ENCODE assay signal across 8 mouse cellular contexts in genomic region chr6:120914911-120915648, GRCm38 (mm10). TPM values are rescaled to one million over a fixed set of nuclear protein-coding genes. Genes with fewer than 3 reads are reported as not detected.
DNase-seq lines count a peak whose midpoint lies in the region; ATAC-seq and TF ChIP-seq lines count a peak whose summit lies in the region.

No protein-coding gene starts in this region.

- no peak overlapping the region for H3K27ac ChIP-seq in layer of hippocampus, adult 2 months
- no peak overlapping the region for H3K27ac ChIP-seq in liver, adult 2 months (replicated peaks; ENCODE audit: insufficient read depth, low read depth, low read length)

- H3K4me1 ChIP-seq in liver, adult 2 months (ENCODE audit: control insufficient read depth, insufficient read depth, low read length), result peaks cover 8% of the 10 kb centered on the region

- peaks cover 5% of the 10 kb centered on the region; the same call in 1 of the 2 replicates for H3K79me2 ChIP-seq in liver, adult 2 months (ENCODE audit: control insufficient read depth, insufficient read depth, low read length)

- TF ChIP-seq CTCF in layer of hippocampus, adult 2 months (conservative IDR thresholded peaks at IDR 0.05), result peak; percentile 64
- peak; percentile 60 for TF ChIP-seq CTCF in liver, adult 2 months (IDR thresholded peaks at IDR 0.05; ENCODE audit: low read depth, low read length)

- no peaks in the 10 kb centered on the region for H3K27me3 ChIP-seq in liver, adult 2 months (ENCODE audit: control insufficient read depth, insufficient read depth, low read length)

- ATAC-seq in activated CD4-positive, CD25-positive, alpha-beta regulatory T cell, adult 4 months, result peak; percentile 37
- ATAC-seq in monocyte, adult 5-6 weeks (replicated peaks; ENCODE audit: insufficient number of reproducible peaks, low FRiP score, low TSS enrichment, poor library complexity, severe bottlenecking), result peak; percentile 77

- no peak for DNase-seq in layer of hippocampus, adult 2 months (ENCODE audit: low spot score in 2 of 2)
- DNase-seq in layer of hippocampus, postnatal 14 days (ENCODE audit: low spot score in 2 of 2), result no peak
- DNase-seq in heart, postnatal 4 days, result peak; percentile 43
- peak; percentile 37 for DNase-seq in liver, adult 2 months (ENCODE audit: extremely low read depth, low read depth, low spot score)
- no peak for DNase-seq in urinary bladder, adult 2 months (ENCODE audit: low spot score)
- no peak for DNase-seq in adrenal gland, adult 8-10 months

- no peak overlapping the region for H3K9ac ChIP-seq in liver, adult 2 months (ENCODE audit: low read depth, low read length)

- no peak overlapping the region; the same call in 1 of the 2 replicates for H3K4me3 ChIP-seq in layer of hippocampus, adult 2 months
- no peak overlapping the region for H3K4me3 ChIP-seq in liver, adult 2 months (ENCODE audit: insufficient read depth, low read depth, low read length)

- TF ChIP-seq POLR2A in liver, adult 2 months (IDR thresholded peaks at IDR 0.05; ENCODE audit: extremely low read depth, insufficient read depth, low read length), result no peak

- WGBS in liver, adult 2 months, result 39% methylated on average over 9 of the region's 9 CpGs

- no peaks in the 10 kb centered on the region for H3K36me3 ChIP-seq in liver, adult 2 months (ENCODE audit: control insufficient read depth, insufficient read depth, low read length)

RNA-seq across cellular contexts. Expression of gene Bid, which starts 1.6 kb away (rescaled TPM):
- 10 to 100 TPM; 15.3 to 15.5 TPM for total RNA-seq in layer of hippocampus, adult 2 months (2021)
- total RNA-seq in layer of hippocampus, postnatal 14 days (2021), result 10 to 100 TPM; 18.5 TPM
- 10 to 100 TPM; 43.2 to 44.9 TPM for polyA plus RNA-seq in activated CD4-positive, CD25-positive, alpha-beta regulatory T cell, adult 4 months (2017; shearing (Covaris generic))
- 1 to 10 TPM; 2.7 to 3.7 TPM for total RNA-seq in heart, postnatal 4 days (2021)
- 13.9 and 16.8 TPM in 2 replicates for total RNA-seq in liver, adult 2 months (2014; rRNA removed)
- 6.1 and 6.9 TPM in 2 replicates for polyA plus RNA-seq in liver, adult 2 months (2012; rRNA removed)
- 19.8 to 42.0 TPM (median 21.4 TPM) in 3 replicates for total RNA-seq in monocyte, adult 5-6 weeks (2017)
- polyA plus RNA-seq in urinary bladder, adult 2 months (2012; rRNA removed), result 15.7 and 18.8 TPM in 2 replicates
- total RNA-seq in adrenal gland, adult 8-10 months (2022), result 1 to 10 TPM; 3.9 to 9.2 (median 4.7) TPM

Comparison
In these comparisons a context has a peak if more than half of its experiments do, and no peak if none do; other contexts are left out.
1. DNase-seq: peak in heart, postnatal 4 days (single experiment) and liver, adult 2 months (single experiment); none in layer of hippocampus, adult 2 months (0 of 2), layer of hippocampus, postnatal 14 days (0 of 2), urinary bladder, adult 2 months (single experiment) and adrenal gland, adult 8-10 months (single experiment).